Mouse (Mus musculus) kidney, postnatal 10 days (tissue): ENCODE data around the gene Cmtm4.

Source experiments
- DNase-seq: peaks from one replicate; pipeline ENCODE4 v3.0.0; 2021; ENCODE audit warnings: mixed read lengths

The Cmtm4 gene

GRCm38 (mm10) chr8:104410628-104411273 is 15.1 kb upstream of the Cmtm4 start:
- no peak for DNase-seq

GRCm38 (mm10) chr8:104408328-104409110 is 12.9 kb upstream of the Cmtm4 start:
- DNase-seq: no peak

- no peak for DNase-seq
Observed at GRCm38 (mm10) chr8:104406340-104407128, 10.9 kb upstream of the Cmtm4 start.

- DNase-seq: peak; percentile 48
Observed at GRCm38 (mm10) chr8:104405430-104406187, 10.0 kb upstream of the Cmtm4 start.

GRCm38 (mm10) chr8:104403596-104403995 is 8.0 kb upstream of the Cmtm4 start:
- no peak for DNase-seq

- peak; percentile 67 for DNase-seq
Observed at GRCm38 (mm10) chr8:104394801-104395702, 555 bp downstream of the Cmtm4 start.

GRCm38 (mm10) chr8:104393767-104394166 is 1.8 kb downstream of the Cmtm4 start:
- no peak for DNase-seq

- no peak for DNase-seq
Observed at GRCm38 (mm10) chr8:104393139-104393538, 2.5 kb downstream of the Cmtm4 start.

- no peak for DNase-seq
Observed at GRCm38 (mm10) chr8:104390245-104390644, 5.4 kb downstream of the Cmtm4 start.

- peak; percentile 84 for DNase-seq
Observed at GRCm38 (mm10) chr8:104387980-104388379, 7.6 kb downstream of the Cmtm4 start.

- no peak for DNase-seq
Observed at GRCm38 (mm10) chr8:104387501-104387900, 8.1 kb downstream of the Cmtm4 start.

GRCm38 (mm10) chr8:104386693-104387092 is 8.9 kb downstream of the Cmtm4 start:
- no peak for DNase-seq

- DNase-seq: peak; percentile 69
Observed at GRCm38 (mm10) chr8:104383977-104384376, 11.6 kb downstream of the Cmtm4 start.

GRCm38 (mm10) chr8:104383296-104383695 is 12.3 kb downstream of the Cmtm4 start:
- DNase-seq: no peak

- no peak for DNase-seq
Observed at GRCm38 (mm10) chr8:104380961-104381411, 14.6 kb downstream of the Cmtm4 start.

- no peak for DNase-seq
Observed at GRCm38 (mm10) chr8:104380269-104380668, 15.3 kb downstream of the Cmtm4 start.

- no peak for DNase-seq
Observed at GRCm38 (mm10) chr8:104379301-104379836, 16.2 kb downstream of the Cmtm4 start.

GRCm38 (mm10) chr8:104376669-104377068 is 18.9 kb downstream of the Cmtm4 start:
- DNase-seq: no peak

- no peak for DNase-seq
Observed at GRCm38 (mm10) chr8:104375959-104376358, 19.6 kb downstream of the Cmtm4 start.

GRCm38 (mm10) chr8:104374864-104375846 is 20.5 kb downstream of the Cmtm4 start:
- peak; percentile 81 for DNase-seq
